Mouse (Mus musculus) ovary, adult 18-20 months (tissue): ENCODE results near the gene Slc26a8.
A peak's percentile ranks its signal among the peaks of the same experiment; 100 is the strongest.

Experiments used
- DNase-seq: peaks from one replicate; pipeline ENCODE4 v3.0.0; 2022; ENCODE audit warnings: low spot score, mixed read lengths

The Slc26a8 gene

DNA sequence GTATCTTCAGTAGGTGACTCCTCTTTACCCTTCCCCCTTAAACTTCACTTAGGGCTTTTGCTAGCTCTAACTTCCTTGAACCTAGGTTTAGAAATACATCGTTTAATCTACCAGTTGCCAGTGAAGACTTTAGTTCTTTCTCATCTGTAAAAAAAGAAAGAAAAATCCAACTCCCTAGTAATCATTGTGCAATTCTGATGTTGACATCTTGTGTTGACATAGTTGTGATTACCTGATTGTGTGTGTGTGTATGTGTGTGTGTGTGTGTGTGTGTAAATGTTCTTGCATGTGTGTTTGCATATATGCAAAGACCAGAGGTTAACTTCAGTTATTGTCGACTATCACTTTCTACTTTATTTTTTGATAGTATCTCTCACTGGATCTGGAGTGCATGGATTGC is 8.6 kb upstream of the Slc26a8 start:
- no peak for DNase-seq

- DNase-seq = no peak
These were observed 8.2 kb upstream of the Slc26a8 start for GRCm38 (mm10) chr17:28698245-28698644.

GRCm38 (mm10) chr17:28697290-28698195 is 7.5 kb upstream of the Slc26a8 start:
- no peak for DNase-seq

GRCm38 (mm10) chr17:28696641-28697040 is 6.6 kb upstream of the Slc26a8 start:
- no peak for DNase-seq

- DNase-seq = no peak
These were observed 4.8 kb upstream of the Slc26a8 start for GRCm38 (mm10) chr17:28694832-28695231.

DNA sequence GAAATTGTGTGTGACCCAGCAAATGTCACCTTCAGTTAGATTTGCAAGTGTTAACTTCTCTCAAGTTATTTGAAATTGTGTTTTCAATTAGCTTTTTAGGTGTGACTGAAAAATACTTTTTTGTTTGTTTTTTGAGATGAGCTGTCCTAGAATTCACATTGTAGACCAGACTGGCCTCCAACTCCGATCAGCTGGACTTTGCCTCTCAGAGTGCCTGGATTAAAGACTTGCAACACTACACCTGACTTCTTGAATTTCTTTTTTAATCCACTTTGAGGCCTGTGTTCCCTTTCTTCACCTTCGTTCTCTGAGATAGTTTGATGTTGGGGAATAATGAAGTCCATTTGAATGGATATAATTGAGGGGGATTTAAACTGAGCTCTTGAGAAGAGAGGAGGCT is 4.0 kb upstream of the Slc26a8 start:
- no peak for DNase-seq

DNA sequence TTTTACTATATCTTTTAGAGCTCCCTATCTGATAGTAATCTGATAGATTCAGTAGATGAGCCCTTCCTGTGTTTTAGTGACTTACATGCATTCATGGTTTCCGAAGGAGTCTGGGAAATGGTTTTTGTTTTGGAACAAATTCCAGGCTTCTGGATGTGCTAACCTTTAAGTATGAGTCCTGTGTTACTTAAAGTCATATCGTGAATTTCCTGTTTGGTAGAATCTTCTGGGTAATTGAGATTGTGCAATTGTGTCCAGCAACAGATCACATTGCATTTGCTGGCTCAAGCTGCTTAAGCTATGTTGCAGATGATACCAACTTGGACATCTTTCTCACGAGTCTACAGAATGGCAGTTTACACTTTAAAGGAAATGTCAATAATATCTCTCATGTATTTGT is 3.1 kb upstream of the Slc26a8 start:
- DNase-seq = no peak

- DNase-seq = no peak
These were observed 2.3 kb upstream of the Slc26a8 start for GRCm38 (mm10) chr17:28692341-28692710.

DNA sequence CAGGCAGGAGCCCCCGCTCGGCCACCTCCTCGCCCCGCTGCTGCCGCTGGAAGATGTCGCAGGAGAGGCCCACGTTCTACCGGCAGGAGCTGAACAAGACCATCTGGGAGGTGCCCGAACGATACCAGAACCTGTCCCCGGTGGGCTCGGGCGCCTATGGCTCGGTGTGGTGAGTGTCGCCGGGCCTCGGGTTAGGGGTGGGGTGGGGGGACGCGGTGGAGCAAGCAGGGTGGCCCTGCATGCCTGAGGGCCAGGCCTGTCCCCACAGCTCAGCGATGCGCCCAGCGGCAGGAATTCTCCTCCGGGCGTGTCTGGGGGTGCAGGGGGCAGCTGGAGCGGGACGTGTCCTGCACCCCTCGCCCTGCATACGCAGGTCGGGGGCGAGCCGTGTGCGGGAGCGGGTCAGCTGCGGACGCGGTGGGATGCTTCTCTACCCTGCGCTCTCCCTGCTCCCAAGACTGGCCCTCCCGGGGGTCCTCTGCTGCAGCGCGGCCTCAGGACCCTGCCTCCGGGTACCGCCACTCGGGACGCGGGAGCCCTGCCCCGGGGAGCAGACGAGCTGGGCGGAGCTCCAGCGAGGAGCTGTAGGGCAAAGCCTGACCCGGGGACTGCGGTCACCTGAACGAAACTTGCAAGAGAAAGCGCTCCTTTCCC is 1.8 kb upstream of the Slc26a8 start:
- DNase-seq = peak; percentile 34

GRCm38 (mm10) chr17:28690776-28691686 is 998 bp upstream of the Slc26a8 start, which contains the start of gene Mapk14:
Mapk14 (plus strand) TSS chr17:28691329.
- peak; percentile 100 for DNase-seq

- DNase-seq = no peak
These were observed 2.7 kb downstream of the Slc26a8 start for GRCm38 (mm10) chr17:28687354-28687753.

GRCm38 (mm10) chr17:28684631-28685030 is 5.4 kb downstream of the Slc26a8 start:
- no peak for DNase-seq

- no peak for DNase-seq
These were observed 6.4 kb downstream of the Slc26a8 start for GRCm38 (mm10) chr17:28683601-28684000.

- DNase-seq = no peak
These were observed 7.5 kb downstream of the Slc26a8 start for GRCm38 (mm10) chr17:28682311-28683084.

- no peak for DNase-seq
These were observed 30.5 kb downstream of the Slc26a8 start for GRCm38 (mm10) chr17:28659564-28659963.

- DNase-seq = no peak
These were observed 32.1 kb downstream of the Slc26a8 start for GRCm38 (mm10) chr17:28657936-28658335.

DNA sequence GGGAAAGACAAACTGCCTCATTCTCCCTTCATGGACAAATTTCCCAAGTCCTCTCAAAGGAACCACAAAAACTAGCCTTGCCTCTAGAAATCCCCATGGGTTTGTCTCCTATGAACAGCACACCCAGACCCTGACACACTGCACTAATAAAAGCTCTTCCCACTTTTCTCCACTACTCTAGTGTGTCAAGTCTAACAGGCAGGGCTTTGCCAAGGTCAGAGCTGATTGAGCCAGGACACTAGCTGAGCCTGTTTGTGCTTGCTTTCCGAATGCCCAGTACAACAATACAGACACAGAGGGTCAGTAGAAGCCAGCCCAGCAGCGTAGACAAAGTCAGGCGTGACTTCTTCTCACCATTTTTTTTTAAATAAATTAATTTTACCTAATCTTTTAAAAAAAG is 39.8 kb downstream of the Slc26a8 start:
- DNase-seq = peak; percentile 7

DNA sequence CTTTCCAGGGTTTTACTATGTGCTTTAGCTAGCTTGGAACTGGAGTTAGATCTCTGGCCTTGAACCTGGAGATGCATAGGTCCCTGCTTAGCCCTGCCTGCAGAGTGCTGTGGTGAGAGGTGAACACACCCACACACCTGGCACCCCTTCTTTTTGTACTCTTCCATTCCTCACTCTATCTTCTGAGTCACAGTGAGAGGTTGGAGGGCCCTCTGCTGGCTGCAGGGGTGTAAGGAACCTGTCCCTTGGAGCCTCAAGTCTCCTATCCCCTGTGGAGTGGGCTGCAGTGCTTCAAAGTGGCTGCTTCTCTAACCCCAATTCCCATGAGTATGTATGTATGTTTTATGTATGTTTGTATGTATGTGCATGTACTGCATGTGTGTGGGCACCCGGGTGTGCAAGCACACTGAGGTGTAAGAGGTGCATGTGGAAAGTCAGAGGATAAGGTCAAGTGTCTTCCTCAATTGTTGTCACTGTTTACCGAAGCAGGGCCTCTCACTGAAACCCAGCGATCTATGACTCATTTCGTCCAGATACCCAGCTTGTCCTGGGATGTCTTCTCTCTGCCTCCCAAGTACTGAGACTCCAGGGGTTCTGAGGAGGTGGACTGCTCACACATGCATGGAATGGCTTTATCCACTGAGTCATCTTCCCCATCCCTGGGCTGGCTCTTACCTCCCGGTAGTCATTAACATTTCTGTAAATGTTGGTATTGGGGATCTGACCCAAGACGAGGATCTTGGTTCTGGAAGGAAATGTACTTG is 41.2 kb downstream of the Slc26a8 start:
- no peak for DNase-seq

DNA sequence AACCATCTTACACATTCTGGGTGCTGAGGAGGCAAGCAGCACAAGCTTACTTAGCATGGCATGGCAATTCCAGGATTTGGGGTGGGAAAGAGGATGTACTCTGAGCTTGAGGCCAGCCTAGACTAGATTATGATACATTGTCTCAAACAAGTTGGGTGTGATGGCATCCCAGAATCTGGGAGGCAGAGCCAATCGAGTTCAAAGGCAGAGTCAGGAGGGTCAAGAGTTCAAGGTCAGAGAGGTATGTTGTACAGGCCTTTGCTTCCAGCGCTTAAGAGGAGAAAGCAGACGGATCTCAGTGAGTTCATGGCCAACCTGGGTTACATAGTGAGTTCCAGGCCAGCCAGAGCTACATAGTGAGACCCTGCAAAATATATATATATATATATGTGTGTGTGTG is 43.8 kb downstream of the Slc26a8 start:
- DNase-seq = no peak

- no peak for DNase-seq
These were observed 45.9 kb downstream of the Slc26a8 start for GRCm38 (mm10) chr17:28644112-28644511.

- DNase-seq = no peak
These were observed 46.3 kb downstream of the Slc26a8 start for GRCm38 (mm10) chr17:28643697-28644096.
